Mouse (Mus musculus) CH12.LX (cell line): Measurements from ENCODE around the gene D630003M21Rik.

Source experiments
- CHD2 ChIP-seq: IDR thresholded peaks from 2 replicates; pipeline ENCODE4 v1.6.1; 2011; ENCODE audit warnings: low read length, improper control_type of control experiment
- CTCF ChIP-seq, 2 experiments: IDR thresholded peaks in 1 of 2; conservative IDR thresholded peaks in 1 of 2; 2 replicates each; pipeline ENCODE4 v1.5.1; 2011 to 2012; ENCODE audit warnings: low read depth in 2 of 2, low read length in 2 of 2, improper control_type of control experiment in 1 of 2, inconsistent platforms in 1 of 2, mild to moderate bottlenecking in 1 of 2, moderate library complexity in 1 of 2
- EP300 ChIP-seq: IDR thresholded peaks from 2 replicates; pipeline ENCODE4 v1.6.1; 2011; ENCODE audit warnings: low read length, improper control_type of control experiment
- GABPA ChIP-seq: IDR thresholded peaks from 2 replicates; pipeline ENCODE4 v1.6.1; 2012; ENCODE audit warnings: low read depth, low read length, improper control_type of control experiment, inconsistent platforms; ENCODE audit not compliant: insufficient replicate concordance
- KAT2A ChIP-seq: IDR thresholded peaks from 2 replicates; pipeline ENCODE4 v1.6.1; 2012; ENCODE audit warnings: low read length, improper control_type of control experiment, inconsistent platforms; ENCODE audit not compliant: insufficient replicate concordance
- NRF1 ChIP-seq: IDR thresholded peaks from 2 replicates; pipeline ENCODE4 v1.6.1; 2014; ENCODE audit warnings: low read depth, mild to moderate bottlenecking, inconsistent platforms, low read length, improper control_type of control experiment, moderate library complexity
- POLR2A ChIP-seq: IDR thresholded peaks from 2 replicates; pipeline ENCODE4 v1.6.1; 2011; ENCODE audit warnings: low read depth, mild to moderate bottlenecking, improper control_type of control experiment, low read length
- RCOR1 ChIP-seq: conservative IDR thresholded peaks from 2 replicates; pipeline ENCODE4 v1.6.1; 2012; ENCODE audit warnings: low read depth, mild to moderate bottlenecking, inconsistent platforms, low read length, improper control_type of control experiment
- TCF12 ChIP-seq: IDR thresholded peaks from 2 replicates; pipeline ENCODE4 v1.6.1; 2014; ENCODE audit warnings: low read depth, mild to moderate bottlenecking, inconsistent platforms, low read length, improper control_type of control experiment
- USF1 ChIP-seq: IDR thresholded peaks from 2 replicates; pipeline ENCODE4 v1.6.1; 2014; ENCODE audit warnings: low read depth, mild to moderate bottlenecking, inconsistent platforms, low read length, improper control_type of control experiment
- USF2 ChIP-seq: conservative IDR thresholded peaks from 2 replicates; pipeline ENCODE4 v1.6.1; 2011; ENCODE audit warnings: low read depth, low read length, improper control_type of control experiment
- ZC3H11A ChIP-seq: IDR thresholded peaks from 2 replicates; pipeline ENCODE4 v1.6.1; 2012; ENCODE audit warnings: low read depth, mild to moderate bottlenecking, inconsistent platforms, low read length, improper control_type of control experiment
- ZNF384 ChIP-seq: IDR thresholded peaks from 2 replicates; pipeline ENCODE4 v1.6.1; 2012; ENCODE audit warnings: low read depth, low read length, improper control_type of control experiment, inconsistent platforms

DNA sequence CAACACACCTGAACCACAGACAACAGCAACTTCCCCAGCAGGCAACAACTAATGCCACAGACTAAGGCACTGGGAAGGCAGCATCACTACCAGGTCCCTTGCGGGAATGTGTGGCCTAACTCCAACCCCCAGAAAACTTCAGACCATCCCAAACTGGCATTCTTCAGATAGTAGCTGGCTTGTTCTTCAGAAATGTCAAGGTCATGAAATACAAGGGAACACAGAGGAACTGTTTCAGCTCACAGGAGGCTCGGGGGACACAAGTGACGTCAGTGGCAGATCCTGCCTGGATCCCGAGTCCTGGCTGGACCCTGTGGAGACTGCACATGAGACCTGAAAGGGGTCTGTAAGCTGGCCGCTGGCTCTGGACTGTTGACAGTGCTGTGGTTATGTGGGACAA lies 24.8 kb upstream of the D630003M21Rik start:
- TF ChIP-seq CTCF (conservative IDR thresholded peaks at IDR 0.05 in 1 of 2, IDR thresholded peaks at IDR 0.05 in 1 of 2; ENCODE audit: low read depth in 2 of 2, low read length in 2 of 2) = no peak
- TF ChIP-seq KAT2A = no peak
- no peak for TF ChIP-seq EP300
- no peak for TF ChIP-seq POLR2A
- no peak for TF ChIP-seq USF2
- no peak for TF ChIP-seq NRF1
- no peak for TF ChIP-seq GABPA
- TF ChIP-seq ZC3H11A = no peak
- no peak for TF ChIP-seq USF1
- no peak for TF ChIP-seq TCF12
- TF ChIP-seq RCOR1 = no peak
- no peak for TF ChIP-seq ZNF384
- TF ChIP-seq CHD2 = no peak
